Mouse (Mus musculus) intestine, postnatal 0 days (tissue): ENCODE measurements around the gene Cers1. TPM values are rescaled to one million over a fixed set of nuclear protein-coding genes. Genes with fewer than 3 reads are reported as not detected.

Experiments used
- ATAC-seq: fragments of 200-750 bp; cut with Nextera tagmentation; 2 replicates; pipeline ENCODE4 v1.8.0; 2017; ENCODE audit warnings: mild to moderate bottlenecking, moderate TSS enrichment, moderate library complexity
- H3K27ac ChIP-seq: fragments of 300-500 bp; sonication (generic); 2 replicates; pipeline ENCODE4 v1.5.1; 2014; ENCODE audit warnings: mild to moderate bottlenecking, low read depth, low read length, moderate library complexity
- H3K27me3 ChIP-seq: fragments of 300-500 bp; sonication (generic); replicated peaks from 2 replicates; pipeline ENCODE4 v1.6.1; 2014; ENCODE audit warnings: low read length, mixed read lengths; ENCODE audit not compliant: control insufficient read depth, insufficient read depth
- H3K36me3 ChIP-seq: fragments of 300-500 bp; sonication (generic); 2 replicates; pipeline ENCODE4 v1.6.1; 2014; ENCODE audit warnings: mild to moderate bottlenecking, moderate library complexity; ENCODE audit not compliant: control insufficient read depth, insufficient read depth
- H3K4me1 ChIP-seq: fragments of 300-500 bp; sonication (generic); replicated peaks from 2 replicates; pipeline ENCODE4 v1.6.1; 2014; ENCODE audit warnings: antibody characterized with exemption, low read length, mixed read lengths; ENCODE audit not compliant: control insufficient read depth, insufficient read depth
- H3K4me2 ChIP-seq: fragments of 300-500 bp; sonication (generic); replicated peaks from 2 replicates; pipeline ENCODE4 v1.6.1; 2014; ENCODE audit warnings: low read depth, mild to moderate bottlenecking, moderate library complexity
- H3K4me3 ChIP-seq: fragments of 300-500 bp; sonication (generic); 2 replicates; pipeline ENCODE4 v1.5.1; 2014; ENCODE audit warnings: low read depth, low read length
- H3K9ac ChIP-seq: fragments of 300-500 bp; sonication (generic); 2 replicates; pipeline ENCODE4 v1.6.1; 2014; ENCODE audit warnings: mild to moderate bottlenecking, low read depth, low read length
- H3K9me3 ChIP-seq: fragments of 300-500 bp; sonication (generic); 2 replicates; pipeline ENCODE4 v1.6.1; 2016; ENCODE audit warnings: mixed run types; ENCODE audit not compliant: control insufficient read depth
- CTCF ChIP-seq: sonication (generic); IDR thresholded peaks from 2 replicates; pipeline ENCODE4 v1.5.1; 2016; ENCODE audit warnings: low read depth, mild to moderate bottlenecking, control low read depth, antibody characterized with exemption, moderate library complexity
- WGBS: fragments of 180-500 bp; shearing (Covaris S2); extraction: QIAGEN DNeasy Blood & Tissue Kit; methylation state at CpG from one replicate; pipeline ENCODE4 v1.1.7; 2014; 5-methylcytosine and 5-hydroxymethylcytosine counted together
- polyA plus RNA-seq: library from polyadenylated mRNA; unstranded; fragments of >200 nt; fragmentation: Nextera tagmentation; extraction: Ambion mirVana; gene quantifications from 2 replicates; pipeline ENCODE4 v1.2.1, GENCODE M21; 2015

Gene Cers1
- polyA plus RNA-seq, 1 experiment from 2014 or later: 1.7 TPM

GRCm38 (mm10) chr8:70332070-70332877 lies 16.7 kb downstream of the Cers1 start:
- no peaks in the 10 kb centered on the region for H3K4me1 ChIP-seq

GRCm38 (mm10) chr8:70332878-70333202 lies 17.3 kb downstream of the Cers1 start:
- no peak overlapping the region for H3K4me2 ChIP-seq
- 0 out of 2 replicates have a peak, but pooled peaks have one; percentile 9 for ATAC-seq
- WGBS: 94% methylated on average over 6 of the region's 6 CpGs
- no peak for TF ChIP-seq CTCF
- no peak overlapping the region for H3K4me3 ChIP-seq
- no peak overlapping the region; the same call in 1 of the 2 replicates for H3K27ac ChIP-seq
- H3K9ac ChIP-seq: no peak overlapping the region
- H3K4me1 ChIP-seq: no peaks in the 10 kb centered on the region
- no peaks in the 10 kb centered on the region for H3K9me3 ChIP-seq
- H3K27me3 ChIP-seq: no peaks in the 10 kb centered on the region
- H3K36me3 ChIP-seq: peaks cover 66% of the 10 kb centered on the region

More at GRCm38 (mm10) chr8:70332070-70332877, 16.7 kb downstream of the Cers1 start:
- WGBS: 37% methylated on average over 40 of the region's 41 CpGs
- ATAC-seq: peak; percentile 61
- peaks cover 61% of the 10 kb centered on the region for H3K36me3 ChIP-seq
- no peaks in the 10 kb centered on the region for H3K9me3 ChIP-seq
- H3K27me3 ChIP-seq: no peaks in the 10 kb centered on the region
- H3K4me3 ChIP-seq: no peak overlapping the region
- 0 out of 2 replicates have a peak overlapping the region, but pooled peaks have one; percentile 18 for H3K4me2 ChIP-seq
- no peak overlapping the region for H3K9ac ChIP-seq
- H3K27ac ChIP-seq: no peak overlapping the region
- peak; percentile 88 for TF ChIP-seq CTCF

- H3K27me3 ChIP-seq: no peaks in the 10 kb centered on the region
- no peak overlapping the region for H3K4me3 ChIP-seq
- no peak overlapping the region for H3K27ac ChIP-seq
- peaks cover 96% of the 10 kb centered on the region for H3K36me3 ChIP-seq
- H3K9ac ChIP-seq: no peak overlapping the region
- no peak for TF ChIP-seq CTCF
- 86% methylated on average over 7 of the region's 7 CpGs for WGBS
- H3K4me2 ChIP-seq: no peak overlapping the region
- ATAC-seq: no peak
- H3K4me1 ChIP-seq: no peaks in the 10 kb centered on the region
- no peaks in the 10 kb centered on the region for H3K9me3 ChIP-seq
Measured at GRCm38 (mm10) chr8:70338931-70339330, 23.4 kb downstream of the Cers1 start.

- no peaks in the 10 kb centered on the region for H3K4me1 ChIP-seq
- peaks cover 78% of the 10 kb centered on the region for H3K36me3 ChIP-seq
- WGBS: 88% methylated on average over 7 of the region's 7 CpGs
- no peaks in the 10 kb centered on the region for H3K27me3 ChIP-seq
- no peaks in the 10 kb centered on the region for H3K9me3 ChIP-seq
- H3K4me2 ChIP-seq: no peak overlapping the region
- H3K9ac ChIP-seq: no peak overlapping the region
- no peak for ATAC-seq
- H3K27ac ChIP-seq: no peak overlapping the region
- H3K4me3 ChIP-seq: no peak overlapping the region
- no peak for TF ChIP-seq CTCF
Measured at GRCm38 (mm10) chr8:70340659-70341058, 25.1 kb downstream of the Cers1 start.

GRCm38 (mm10) chr8:70342007-70342406 lies 26.4 kb downstream of the Cers1 start:
- Histone ChIP-seq H3K27me3 (no peaks in the 10 kb centered on the region), H3K4me2 (no peak overlapping the region), H3K36me3 (peaks cover 74% of the 10 kb centered on the region), H3K4me3 (no peak overlapping the region), H3K27ac (no peak overlapping the region), H3K4me1 (no peaks in the 10 kb centered on the region), H3K9me3 (no peaks in the 10 kb centered on the region), H3K9ac (no peak overlapping the region)
- no peak for TF ChIP-seq CTCF
- 92% methylated on average over 14 of the region's 14 CpGs for WGBS
- no peak for ATAC-seq

GRCm38 (mm10) chr8:70343076-70343475 lies 27.5 kb downstream of the Cers1 start:
- no peaks in the 10 kb centered on the region for H3K27me3 ChIP-seq
- no peak overlapping the region for H3K4me2 ChIP-seq
- no peak for ATAC-seq
- 0 out of 2 replicates have a peak, but pooled peaks cover 6% of the 10 kb centered on the region for H3K4me1 ChIP-seq
- H3K9me3 ChIP-seq: no peaks in the 10 kb centered on the region
- WGBS: 83% methylated on average over 7 of the region's 7 CpGs
- no peak for TF ChIP-seq CTCF
- H3K36me3 ChIP-seq: peaks cover 63% of the 10 kb centered on the region
- H3K9ac ChIP-seq: no peak overlapping the region
- no peak overlapping the region for H3K4me3 ChIP-seq
- H3K27ac ChIP-seq: 0 out of 2 replicates have a peak overlapping the region, but pooled peaks have one; percentile 15
